Mouse (Mus musculus) spleen, adult 2 months (tissue): Measurements from ENCODE around the gene Pcdh15.

Source experiments
- CTCF ChIP-seq: fragments of 200-500 bp; IDR thresholded peaks from 2 replicates; pipeline ENCODE4 v1.5.1; 2011; ENCODE audit warnings: mild to moderate bottlenecking, inconsistent platforms; ENCODE audit not compliant: insufficient read depth, insufficient read length, insufficient replicate concordance; ENCODE audit errors: extremely low read depth
- POLR2A ChIP-seq: fragments of 200-500 bp; IDR thresholded peaks from 2 replicates; pipeline ENCODE4 v1.6.1; 2011; ENCODE audit warnings: low read depth, low read length, inconsistent platforms

- TF ChIP-seq POLR2A (no peak), CTCF (no peak)
These were observed 654.7 kb downstream of the Pcdh15 start for GRCm38 (mm10) chr10:73753876-73754275.
